Mouse (Mus musculus) C2C12 (cell line): ENCODE results near the gene Fam181b. TPM values are rescaled to one million over a fixed set of nuclear protein-coding genes. Genes with fewer than 3 reads are reported as not detected.

Experiments
- H3K27me3 ChIP-seq: one replicate; pipeline ENCODE4 v1.6.1; 2011; ENCODE audit not compliant: control insufficient read depth, insufficient read depth, insufficient read length
- H3K36me3 ChIP-seq: one replicate; pipeline ENCODE4 v1.6.1; 2011; ENCODE audit not compliant: control insufficient read depth, insufficient read depth
- H3K4me3 ChIP-seq: one replicate; pipeline ENCODE4 v1.5.1; 2011; ENCODE audit warnings: mild to moderate bottlenecking, control low read depth; ENCODE audit not compliant: poor library complexity, insufficient read depth, severe bottlenecking
- H3K79me2 ChIP-seq: one replicate; pipeline ENCODE4 v1.6.1; 2011; ENCODE audit not compliant: control insufficient read depth, insufficient read depth
- H3K79me3 ChIP-seq: one replicate; pipeline ENCODE4 v1.6.1; 2011; ENCODE audit warnings: low read depth, control low read depth
- H3ac ChIP-seq: one replicate; pipeline ENCODE3; 2011; ENCODE audit warnings: low read depth; ENCODE audit not compliant: control insufficient read depth, insufficient read length
- CEBPB ChIP-seq: IDR thresholded peaks from one replicate; pipeline ENCODE4 v1.6.1; 2011; ENCODE audit warnings: low read depth, mild to moderate bottlenecking, control low read depth, moderate library complexity
- CTCF ChIP-seq: IDR thresholded peaks from one replicate; pipeline ENCODE4 v1.5.1; 2011; ENCODE audit not compliant: control insufficient read depth, insufficient read depth, insufficient read length
- FOSL1 ChIP-seq: IDR thresholded peaks from one replicate; pipeline ENCODE4 v1.8.0; 2011; ENCODE audit warnings: mild to moderate bottlenecking, low read length; ENCODE audit not compliant: poor library complexity, insufficient read depth, severe bottlenecking
- MAX ChIP-seq: IDR thresholded peaks from one replicate; pipeline ENCODE4 v1.6.1; 2011; ENCODE audit warnings: mild to moderate bottlenecking, control low read depth
- MYOD1 ChIP-seq: IDR thresholded peaks from one replicate; pipeline ENCODE4 v1.6.1; 2011; ENCODE audit warnings: low read depth; ENCODE audit not compliant: control insufficient read depth, insufficient read length
- MYOG ChIP-seq: IDR thresholded peaks from one replicate; pipeline ENCODE4 v1.6.1; 2011; ENCODE audit not compliant: control insufficient read depth, insufficient read length; ENCODE audit errors: extremely low read depth
- USF1 ChIP-seq: IDR thresholded peaks from one replicate; pipeline ENCODE4 v1.6.1; 2011; ENCODE audit warnings: low read depth, mild to moderate bottlenecking, control low read depth, moderate library complexity
- polyA plus RNA-seq: library from polyadenylated mRNA; unstranded; fragments of >200 nt; fragmentation: generic; extraction: Trizol; gene quantifications from one replicate; pipeline ENCODE4 v1.2.1, GENCODE M21; 2012; ENCODE audit warnings: missing spikeins

Gene Fam181b
- polyA plus RNA-seq, 1 experiment: 0.66 TPM

DNA sequence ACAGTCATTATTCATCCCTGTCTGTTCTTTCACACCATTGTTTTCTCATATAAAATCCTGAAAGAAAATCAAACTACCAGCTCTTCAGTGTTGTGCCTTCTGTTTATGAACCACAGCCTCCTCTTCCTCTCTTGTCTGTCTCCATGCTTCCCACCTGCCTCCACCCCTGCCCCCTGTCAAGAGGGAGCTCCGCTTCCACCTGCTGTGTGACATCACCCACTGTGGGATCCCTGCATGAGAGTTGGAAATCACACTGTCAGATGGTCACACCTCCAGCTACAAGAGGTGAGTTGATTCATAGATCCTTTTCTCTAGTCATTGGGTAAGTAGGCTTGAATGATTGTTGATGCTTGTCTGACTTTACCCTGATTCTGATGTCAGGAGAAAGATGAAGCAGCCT lies 34.9 kb upstream of the Fam181b start:
- TF ChIP-seq CTCF: no peak
- no peak for TF ChIP-seq USF1
- TF ChIP-seq MYOD1: no peak
- no peak for TF ChIP-seq MAX
- no peak for TF ChIP-seq MYOG
- TF ChIP-seq FOSL1: no peak
- no peak for TF ChIP-seq CEBPB
- Histone ChIP-seq H3K79me3 (no peaks in the 10 kb centered on the region), H3K4me3 (no peak overlapping the region), H3ac (no peak overlapping the region), H3K36me3 (no peaks in the 10 kb centered on the region), H3K79me2 (no peaks in the 10 kb centered on the region), H3K27me3 (no peaks in the 10 kb centered on the region)

GRCm38 (mm10) chr7:93060831-93061230 lies 18.8 kb upstream of the Fam181b start:
- H3K79me3 ChIP-seq: no peaks in the 10 kb centered on the region
- H3K36me3 ChIP-seq: no peaks in the 10 kb centered on the region
- H3K4me3 ChIP-seq: no peak overlapping the region
- no peak overlapping the region for H3ac ChIP-seq
- no peaks in the 10 kb centered on the region for H3K79me2 ChIP-seq
- TF ChIP-seq MYOG: no peak
- no peak for TF ChIP-seq MYOD1
- TF ChIP-seq MAX: no peak
- no peak for TF ChIP-seq CTCF
- no peak for TF ChIP-seq CEBPB
- TF ChIP-seq USF1: no peak
- TF ChIP-seq FOSL1: no peak
- H3K27me3 ChIP-seq: no peaks in the 10 kb centered on the region

GRCm38 (mm10) chr7:93061747-93062146 lies 17.9 kb upstream of the Fam181b start:
- Histone ChIP-seq H3ac (no peak overlapping the region), H3K79me3 (no peaks in the 10 kb centered on the region)
- TF ChIP-seq MYOD1 (no peak), MYOG (no peak), USF1 (no peak)

GRCm38 (mm10) chr7:93062189-93062588 lies 17.5 kb upstream of the Fam181b start:
- Histone ChIP-seq H3ac (no peak overlapping the region), H3K79me2 (no peaks in the 10 kb centered on the region), H3K4me3 (no peak overlapping the region), H3K79me3 (no peaks in the 10 kb centered on the region), H3K27me3 (no peaks in the 10 kb centered on the region), H3K36me3 (no peaks in the 10 kb centered on the region)
- no peak for TF ChIP-seq MYOG
- TF ChIP-seq CTCF: no peak
- TF ChIP-seq MAX: no peak
- TF ChIP-seq USF1: no peak
- TF ChIP-seq MYOD1: no peak
- TF ChIP-seq FOSL1: no peak
- TF ChIP-seq CEBPB: no peak

More at GRCm38 (mm10) chr7:93061747-93062146, 17.9 kb upstream of the Fam181b start:
- no peaks in the 10 kb centered on the region for H3K27me3 ChIP-seq
- no peaks in the 10 kb centered on the region for H3K79me2 ChIP-seq
- H3K36me3 ChIP-seq: no peaks in the 10 kb centered on the region
- H3K4me3 ChIP-seq: no peak overlapping the region

DNA sequence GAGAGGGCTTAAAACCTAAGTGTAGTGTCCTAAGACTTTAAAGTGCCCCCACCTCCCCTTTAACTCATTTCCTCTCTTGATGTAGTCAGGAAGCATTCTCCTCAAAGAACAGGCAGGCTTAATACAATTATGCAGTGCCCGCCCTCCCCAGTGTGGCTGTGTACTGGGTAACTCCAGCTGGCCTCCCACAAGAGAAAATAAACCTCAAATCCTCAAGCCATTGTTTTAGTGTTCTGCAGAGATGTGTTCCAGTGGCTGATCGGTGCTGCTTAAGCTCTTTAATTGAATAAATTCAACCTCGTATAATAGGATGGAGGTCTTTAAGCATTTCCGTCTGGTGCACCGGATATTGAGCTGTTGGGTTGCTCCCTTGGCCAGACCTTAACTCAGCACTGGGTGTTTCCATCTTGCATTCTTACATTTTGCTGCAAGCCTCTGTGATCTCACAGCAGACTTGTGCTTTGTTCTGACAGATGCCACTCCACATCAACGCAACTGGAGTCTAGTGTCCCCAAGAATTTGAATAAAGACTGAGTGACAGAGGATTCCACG lies 12.1 kb upstream of the Fam181b start:
- H3ac ChIP-seq: no peak overlapping the region
- H3K4me3 ChIP-seq: no peak overlapping the region
- H3K27me3 ChIP-seq: no peaks in the 10 kb centered on the region
- H3K79me2 ChIP-seq: no peaks in the 10 kb centered on the region
- TF ChIP-seq CEBPB (no peak), USF1 (no peak), MYOG (no peak), FOSL1 (no peak), MYOD1 (no peak), MAX (no peak), CTCF (no peak)
- H3K36me3 ChIP-seq: no peaks in the 10 kb centered on the region
- H3K79me3 ChIP-seq: no peaks in the 10 kb centered on the region

- H3K4me3 ChIP-seq: no peak overlapping the region
- peaks cover 14% of the 10 kb centered on the region for H3K27me3 ChIP-seq
- no peak overlapping the region for H3ac ChIP-seq
- TF ChIP-seq MYOD1 (no peak), MAX (no peak), CTCF (no peak), FOSL1 (no peak), MYOG (no peak), CEBPB (no peak), USF1 (no peak)
- no peaks in the 10 kb centered on the region for H3K36me3 ChIP-seq
- H3K79me2 ChIP-seq: no peaks in the 10 kb centered on the region
- H3K79me3 ChIP-seq: no peaks in the 10 kb centered on the region
Observed at GRCm38 (mm10) chr7:93076435-93076960, 3.2 kb upstream of the Fam181b start.
